Mouse (Mus musculus) regulatory T cell (primary cell): ENCODE data around the gene Map2k7.

Experiments
- in situ Hi-C: fragments of 300-600 bp; cut with MboI, MseI; formaldehyde crosslinking; loops from one replicate; pipeline ENCODE4 v1.15.1; 2025; ENCODE audit warnings: high pct_unique_total_duplicates

Map2k7 gene

DNA sequence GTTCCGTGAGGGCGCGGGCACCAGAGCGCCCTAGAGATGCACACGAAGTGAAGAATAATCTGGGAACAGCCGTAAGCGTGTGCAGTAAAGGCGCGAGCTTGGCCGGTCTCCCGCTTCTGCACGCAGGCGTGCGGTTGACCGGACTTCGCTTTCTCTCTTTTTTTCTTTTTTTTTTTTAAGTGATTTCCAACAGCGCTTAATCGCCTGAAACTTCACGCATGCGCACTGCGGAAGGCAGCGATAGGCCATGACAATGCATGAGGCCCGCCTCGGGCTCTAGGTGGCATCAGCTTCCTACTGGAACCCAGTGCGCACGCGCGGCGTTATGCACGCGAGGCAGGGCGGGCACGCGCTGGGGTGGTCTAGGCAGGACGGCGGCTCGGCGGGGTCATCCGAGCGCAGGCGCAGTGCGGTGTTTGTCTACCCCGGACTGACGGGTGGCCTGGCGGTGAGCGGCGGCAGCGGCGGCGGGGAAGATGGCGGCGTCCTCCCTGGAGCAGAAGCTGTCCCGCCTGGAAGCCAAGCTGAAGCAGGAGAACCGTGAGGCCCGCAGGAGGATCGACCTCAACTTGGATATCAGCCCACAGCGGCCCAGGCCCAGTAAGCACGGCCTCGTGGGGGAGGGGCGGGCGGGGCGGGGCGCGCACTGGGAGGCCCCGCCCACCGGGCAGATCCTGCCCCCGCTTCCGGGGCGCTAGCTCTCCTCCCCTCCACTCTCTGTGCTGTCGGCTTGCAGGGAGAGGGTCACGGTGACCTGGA, at the start of gene Map2k7, which contains the start of gene Gm49320:
Map2k7 (plus strand) TSS at position 307 of the 759 bp plus-strand sequence.
Gm49320 (plus strand) TSS at position 432 of the 759 bp plus-strand sequence.
- in situ Hi-C loops, result no loop called here

DNA sequence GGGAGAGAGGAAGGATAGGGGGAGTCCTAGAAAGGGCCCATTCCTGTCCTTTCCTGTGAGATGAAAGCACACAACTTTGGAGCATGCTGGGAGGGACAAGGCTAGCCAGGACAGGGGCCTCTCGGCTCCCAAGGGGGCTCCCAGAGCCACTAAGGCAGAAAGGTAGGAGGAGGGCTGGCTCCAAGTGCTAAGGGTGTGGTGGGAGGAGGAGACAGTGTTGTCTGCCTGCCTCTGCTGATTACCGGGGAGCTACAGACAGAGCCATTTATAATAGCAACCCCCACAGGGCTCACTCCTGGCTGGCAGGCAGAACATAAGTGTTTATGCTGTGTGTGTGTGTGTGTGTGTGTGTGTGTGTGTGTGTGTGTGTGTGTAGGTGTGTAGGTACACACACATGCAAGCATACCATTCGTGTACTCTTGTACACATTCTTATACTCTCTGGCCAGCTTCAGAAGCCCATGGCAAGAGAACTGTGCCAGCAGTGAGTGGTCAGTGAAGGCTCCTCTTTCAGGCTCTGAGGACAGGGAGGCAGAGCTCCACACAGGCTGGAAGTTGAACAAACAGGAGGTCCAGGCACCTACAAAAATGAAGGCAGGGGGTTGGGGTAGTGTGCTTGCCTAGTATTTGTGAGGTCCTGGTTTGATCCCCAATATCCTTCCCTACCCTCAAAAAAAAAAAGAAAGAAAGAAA, 49.4 kb upstream of the Map2k7 start:
- in situ Hi-C loops, result no loop called here

DNA sequence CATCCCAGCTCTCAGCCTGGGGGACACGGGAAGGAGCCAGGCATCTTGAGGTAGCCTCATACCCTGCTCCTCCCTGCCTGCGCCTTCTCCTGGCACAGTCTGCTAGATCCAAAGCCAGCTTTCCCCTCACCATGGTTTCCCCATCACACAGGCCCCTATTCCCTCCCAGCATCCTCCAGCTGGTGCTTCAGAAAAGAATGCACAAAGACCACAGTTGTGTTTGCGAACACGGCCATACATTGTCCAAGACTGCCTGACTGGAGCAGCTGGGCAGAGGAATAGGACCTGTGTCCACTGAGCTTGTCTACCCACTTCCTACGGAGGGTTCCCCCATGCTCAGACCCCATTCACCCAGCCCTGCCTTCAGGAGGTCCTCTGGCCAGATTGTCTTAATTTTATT, 46.2 kb upstream of the Map2k7 start:
- in situ Hi-C loops, result no loop called here

DNA sequence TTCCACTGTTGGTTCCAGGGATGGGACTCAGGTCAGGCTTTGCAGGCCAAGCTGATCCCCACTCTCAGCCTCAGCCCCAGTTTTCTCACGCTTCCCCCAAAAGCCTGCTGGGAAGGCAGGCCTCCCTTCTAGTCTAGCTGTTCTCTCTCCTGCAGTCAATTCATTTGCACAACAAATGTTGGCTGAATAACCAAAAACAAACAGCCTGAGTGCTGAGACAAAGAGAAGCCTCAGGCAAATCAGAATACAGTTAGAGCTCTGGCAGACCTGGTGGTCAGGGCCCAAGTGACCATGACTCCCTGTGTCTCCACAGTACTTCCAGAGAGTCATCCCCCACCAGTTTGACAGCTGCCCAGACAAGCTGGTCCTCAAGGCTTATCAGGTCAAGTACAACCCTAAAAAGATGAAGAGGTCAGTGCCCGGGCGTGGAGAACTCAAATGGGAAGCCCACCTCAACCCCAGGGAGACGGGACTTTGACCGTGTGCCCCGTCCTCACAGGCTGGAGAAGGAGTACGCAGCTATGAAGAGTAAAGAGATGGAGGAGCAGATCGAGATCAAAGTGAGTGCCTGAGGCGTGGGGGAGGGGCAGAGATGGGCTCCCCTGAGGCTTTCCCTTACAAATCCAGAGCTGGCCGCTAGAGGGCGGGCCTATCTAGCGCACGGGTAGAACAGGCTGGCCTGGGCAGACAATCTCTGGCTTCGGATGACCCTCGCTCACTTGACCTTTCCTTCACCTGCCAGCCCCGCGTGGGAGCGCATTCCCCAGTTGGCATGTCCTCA, 45.5 kb upstream of the Map2k7 start:
- in situ Hi-C loops, result no loop called here

DNA sequence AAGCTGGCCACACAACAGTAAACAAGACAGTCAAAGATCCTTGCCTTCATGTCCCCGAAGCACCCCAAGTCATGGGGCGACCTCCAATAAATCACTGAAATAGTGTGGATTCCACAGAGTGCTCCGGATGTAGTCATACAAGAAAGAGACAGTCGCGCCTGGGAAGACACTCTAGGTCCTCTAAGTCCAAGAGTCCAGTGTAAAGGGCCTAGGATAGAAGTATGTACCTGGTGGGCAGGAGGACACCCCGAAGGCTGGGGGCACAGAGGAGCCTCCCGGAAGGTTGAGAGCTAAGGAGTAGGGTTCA, 45.0 kb upstream of the Map2k7 start:
- in situ Hi-C loops, result no loop called here

DNA sequence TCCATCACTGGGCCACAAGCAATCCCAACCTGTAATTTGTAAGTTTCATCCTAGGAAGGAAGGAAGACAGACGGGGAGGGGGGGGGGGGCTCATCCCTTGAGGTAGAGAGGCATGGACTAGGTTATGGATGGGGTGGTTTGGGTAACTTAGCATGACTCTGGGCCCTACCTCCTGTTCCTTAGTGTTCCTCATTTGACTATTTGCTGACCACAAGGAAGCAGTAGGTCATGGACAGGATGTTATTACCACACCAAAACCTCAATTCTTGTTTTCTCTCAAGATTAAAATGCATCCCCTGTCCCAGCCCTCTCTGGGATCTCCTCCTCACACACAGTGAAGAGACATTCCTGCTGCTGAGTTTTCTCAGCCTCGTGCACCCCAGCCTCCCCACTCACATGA, 37.2 kb upstream of the Map2k7 start:
- in situ Hi-C loops, result no loop called here

DNA sequence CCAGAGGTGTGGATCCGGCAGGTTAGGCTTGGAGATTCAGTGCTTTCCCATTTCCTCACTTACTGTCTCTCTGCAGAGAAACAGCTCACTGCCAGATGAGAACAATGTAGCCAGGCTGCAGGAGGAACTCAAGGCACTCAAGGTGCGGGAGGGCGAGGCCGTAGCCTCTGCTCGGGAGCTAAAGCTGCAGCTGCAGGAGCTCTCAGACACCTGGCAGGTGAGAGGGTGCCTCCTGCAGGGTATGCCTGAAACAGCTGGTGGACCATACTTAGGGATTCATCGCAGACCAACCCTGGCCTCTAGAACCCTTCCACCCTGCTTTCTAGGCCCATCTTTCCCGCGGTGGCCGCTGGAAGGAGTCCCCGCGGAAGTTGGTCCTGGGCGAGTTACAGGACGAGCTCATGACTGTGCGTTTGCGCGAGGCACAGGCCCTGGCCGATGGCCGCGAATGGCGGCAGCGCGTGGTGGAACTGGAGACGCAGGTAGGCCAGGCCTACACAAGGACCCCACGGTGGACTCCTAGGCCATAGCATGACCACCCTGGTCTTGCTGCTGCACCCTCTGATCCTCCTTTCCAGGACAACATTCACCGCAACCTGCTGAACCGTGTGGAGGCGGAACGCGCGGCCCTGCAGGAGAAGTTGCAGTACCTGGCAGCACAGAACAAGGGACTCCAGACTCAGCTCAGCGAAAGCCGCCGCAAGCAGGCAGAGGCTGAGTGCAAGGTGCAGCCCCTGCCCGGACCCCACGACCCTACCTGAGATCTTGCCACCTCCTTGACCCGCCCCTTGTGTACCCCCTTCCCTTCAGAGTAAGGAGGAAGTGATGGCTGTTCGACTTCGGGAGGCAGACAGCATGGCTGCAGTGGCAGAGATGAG, 33.1 kb upstream of the Map2k7 start:
- in situ Hi-C loops, result no loop called here

DNA sequence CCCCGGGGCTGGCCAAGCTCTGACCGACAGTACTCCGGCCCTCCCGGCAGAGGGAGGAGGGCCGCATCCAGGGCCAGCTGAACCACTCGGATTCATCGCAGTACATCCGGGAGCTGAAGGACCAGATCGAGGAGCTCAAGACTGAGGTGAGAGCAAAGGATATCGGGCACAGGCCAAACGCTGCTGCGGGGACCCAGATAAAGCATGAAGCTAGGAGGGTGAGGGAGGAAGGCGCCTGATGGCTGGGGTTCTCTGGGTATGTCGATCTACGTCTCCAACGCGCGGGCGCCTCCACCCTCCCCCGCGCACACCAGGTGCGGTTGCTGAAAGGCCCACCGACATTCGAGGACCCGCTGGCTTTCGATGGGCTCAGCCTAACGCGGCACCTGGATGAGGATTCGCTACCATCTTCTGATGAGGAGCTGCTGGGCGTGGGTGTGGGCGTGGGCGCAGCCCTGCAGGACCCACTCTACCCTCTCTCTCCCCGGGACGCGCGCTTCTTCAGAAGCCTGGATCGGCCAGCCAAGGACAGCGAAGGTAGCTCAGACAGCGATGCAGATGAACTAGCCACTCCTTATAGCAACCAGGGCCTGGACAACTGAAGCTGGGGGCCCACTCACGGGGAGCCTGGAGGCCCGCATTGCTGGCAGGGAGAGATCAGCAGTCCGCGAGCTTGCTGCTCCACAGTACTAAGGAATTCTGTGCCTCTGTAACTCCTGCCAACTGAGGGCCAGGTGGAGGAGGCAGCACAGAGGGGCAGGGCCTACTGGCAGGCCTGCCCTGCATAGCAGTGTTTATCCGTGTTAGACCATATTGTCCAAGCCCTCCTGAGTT, 32.1 kb upstream of the Map2k7 start:
- in situ Hi-C loops, result no loop called here

DNA sequence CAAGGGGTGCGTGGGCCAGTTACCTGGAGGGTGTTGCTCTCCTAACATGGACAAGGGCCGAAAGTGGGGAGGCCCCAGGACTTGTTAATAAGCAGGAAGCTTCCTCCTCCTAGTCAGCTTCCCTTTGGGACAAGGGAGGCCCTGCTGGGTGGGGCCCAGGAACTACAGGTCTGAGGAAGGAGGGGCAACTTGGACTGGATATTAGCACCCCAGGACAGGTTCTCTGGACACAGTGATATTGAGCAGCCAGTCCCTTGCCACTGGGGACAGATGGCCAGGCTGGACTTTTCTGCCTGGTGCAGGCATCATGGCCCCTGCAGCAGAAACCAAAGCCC, 31.6 kb upstream of the Map2k7 start:
- in situ Hi-C loops, result no loop called here

DNA sequence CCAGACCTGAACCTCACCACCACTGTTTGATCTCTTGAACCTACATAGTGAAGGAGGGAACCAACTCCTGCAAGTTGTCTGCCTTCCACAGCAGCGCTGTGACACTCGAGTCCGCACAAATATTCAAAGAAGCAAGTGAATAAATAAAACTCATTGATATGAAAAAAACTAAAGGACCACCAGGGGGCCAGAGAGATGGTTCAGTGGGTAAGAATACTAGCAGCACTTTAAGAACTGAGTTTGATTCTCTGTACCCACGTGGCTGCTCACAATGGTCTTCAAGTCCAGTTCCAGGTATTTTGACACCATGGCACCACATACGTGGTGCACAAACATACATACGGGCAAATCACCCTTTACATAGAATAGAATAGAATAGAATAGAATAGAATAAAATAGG, 27.4 kb upstream of the Map2k7 start:
- in situ Hi-C loops, result no loop called here

DNA sequence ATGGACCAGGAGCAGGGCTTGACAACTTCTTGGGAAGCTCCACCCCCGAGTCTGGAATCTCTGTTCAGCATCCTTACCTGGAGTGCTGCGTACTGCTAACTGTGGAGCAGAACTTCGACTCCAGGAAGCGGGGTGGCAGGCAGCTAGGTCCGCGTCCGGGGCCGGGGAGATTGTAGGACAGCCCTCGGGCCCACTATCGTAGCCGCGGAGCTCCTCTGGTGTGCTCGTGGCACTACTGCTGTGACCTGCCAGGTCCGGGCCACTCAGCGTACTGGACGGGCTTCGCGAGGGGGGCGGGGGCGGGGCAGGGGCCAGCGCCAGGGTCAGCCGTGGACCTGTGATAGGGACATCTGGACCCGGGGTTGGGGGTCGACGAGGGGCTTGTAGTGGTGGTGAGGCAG, 25.7 kb upstream of the Map2k7 start:
- in situ Hi-C loops, result no loop called here

DNA sequence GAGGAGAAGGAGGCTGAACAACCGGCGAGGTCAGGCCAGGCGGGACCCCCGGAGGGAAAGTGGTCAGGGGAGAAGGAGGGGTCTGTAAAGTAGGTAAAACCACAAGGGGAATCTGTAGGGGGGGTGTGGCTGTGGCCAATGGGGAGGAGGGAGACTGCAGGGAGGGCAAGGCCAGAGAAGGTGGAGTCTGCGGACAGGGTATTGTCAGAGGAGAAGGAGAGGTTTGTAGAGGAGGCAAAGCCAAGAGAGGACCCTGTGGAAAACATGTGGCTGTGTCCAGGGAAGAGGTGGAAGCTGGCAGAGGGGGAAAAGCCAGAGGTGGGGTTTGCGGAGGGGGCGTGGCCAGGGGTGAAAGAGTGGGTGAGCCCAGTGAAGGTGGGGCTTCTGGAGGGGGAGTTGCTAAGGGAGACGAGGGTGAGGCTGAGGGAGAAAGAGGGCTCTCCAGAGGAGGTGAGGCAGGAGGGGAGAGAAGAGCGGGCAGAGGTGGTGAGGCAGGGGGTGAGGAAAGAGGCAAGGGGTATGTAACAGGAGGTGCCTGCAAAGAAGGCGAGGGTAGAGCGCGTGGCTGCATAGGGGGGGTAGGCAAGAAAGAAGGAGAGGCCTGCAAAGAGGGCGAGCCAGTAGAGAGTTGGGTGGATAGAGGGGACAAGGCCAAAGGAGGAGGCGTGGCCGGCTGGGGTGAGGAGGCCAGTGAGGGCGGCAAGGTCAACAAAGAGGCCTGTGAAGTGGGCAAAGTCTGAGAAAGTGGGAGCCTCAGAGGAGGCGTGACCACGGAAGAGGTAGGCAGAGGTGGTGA, 25.1 kb upstream of the Map2k7 start:
- in situ Hi-C loops, result no loop called here

DNA sequence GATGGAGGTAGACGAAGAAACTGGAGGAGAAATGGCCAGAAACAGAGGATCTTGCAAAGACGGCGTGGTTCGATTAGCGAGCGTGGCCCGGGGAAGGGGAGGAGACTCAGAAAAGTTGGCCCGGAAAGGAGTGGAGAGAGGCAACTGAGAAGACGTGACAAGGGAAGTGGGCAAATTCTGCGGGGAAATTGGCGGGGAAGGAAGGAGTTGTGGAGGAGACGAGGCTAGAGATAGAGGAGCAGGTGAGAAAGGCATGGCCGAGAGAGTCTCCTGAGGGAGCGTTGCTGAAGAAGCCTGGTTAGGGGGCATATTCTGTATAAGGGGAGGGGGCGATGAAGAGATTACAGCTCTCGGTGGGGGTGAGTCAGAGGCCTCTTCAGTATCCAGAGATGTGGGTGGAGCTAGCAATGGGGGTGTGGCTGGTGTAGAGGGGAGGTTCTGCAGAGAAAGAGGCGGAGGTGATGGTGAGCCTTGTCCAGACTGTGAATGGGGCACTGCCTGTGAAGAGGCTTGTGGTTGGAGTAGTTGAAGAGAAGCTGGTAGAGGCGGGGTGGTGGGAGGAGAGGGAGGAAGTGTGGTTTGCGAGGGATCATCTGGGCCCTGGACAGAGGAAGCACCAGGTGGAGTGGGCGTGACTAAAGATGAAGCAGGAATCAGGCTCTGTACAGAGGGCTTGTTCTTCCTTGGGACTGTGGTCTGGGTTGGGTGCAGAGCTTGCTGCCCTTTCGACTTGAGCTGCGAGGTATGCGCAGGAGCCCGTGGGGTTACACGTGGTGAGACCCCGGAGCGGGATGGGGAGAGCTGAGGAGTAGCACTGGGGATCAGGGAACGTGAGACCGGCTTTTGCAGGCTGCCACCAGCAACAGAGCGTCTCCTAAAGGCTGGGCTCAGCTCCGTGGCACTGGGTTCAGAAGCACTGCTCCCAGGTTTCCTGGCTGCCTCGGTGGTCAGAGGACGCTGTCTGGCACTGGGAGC, 24.2 kb upstream of the Map2k7 start:
- in situ Hi-C loops, result no loop called here

DNA sequence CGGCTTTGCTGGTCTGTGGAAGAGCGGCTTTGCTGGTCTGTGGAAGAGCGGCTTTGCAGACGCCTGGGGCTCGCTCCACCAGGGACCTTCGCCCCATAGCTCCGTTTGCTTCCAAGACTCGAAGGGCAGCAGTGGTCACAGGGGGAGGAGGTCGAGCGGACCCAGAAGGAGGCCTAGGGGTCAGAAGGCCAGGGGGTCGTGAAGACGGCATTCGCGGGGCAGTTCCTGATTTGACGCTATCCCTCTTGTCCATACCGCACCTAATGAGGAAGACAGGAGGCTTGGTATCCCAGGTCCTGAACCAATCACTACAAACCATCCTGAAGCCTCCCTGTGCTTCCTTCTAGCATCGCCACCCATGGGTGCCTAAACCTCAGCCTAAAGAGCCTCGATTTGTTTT, 22.2 kb upstream of the Map2k7 start:
- in situ Hi-C loops, result no loop called here

DNA sequence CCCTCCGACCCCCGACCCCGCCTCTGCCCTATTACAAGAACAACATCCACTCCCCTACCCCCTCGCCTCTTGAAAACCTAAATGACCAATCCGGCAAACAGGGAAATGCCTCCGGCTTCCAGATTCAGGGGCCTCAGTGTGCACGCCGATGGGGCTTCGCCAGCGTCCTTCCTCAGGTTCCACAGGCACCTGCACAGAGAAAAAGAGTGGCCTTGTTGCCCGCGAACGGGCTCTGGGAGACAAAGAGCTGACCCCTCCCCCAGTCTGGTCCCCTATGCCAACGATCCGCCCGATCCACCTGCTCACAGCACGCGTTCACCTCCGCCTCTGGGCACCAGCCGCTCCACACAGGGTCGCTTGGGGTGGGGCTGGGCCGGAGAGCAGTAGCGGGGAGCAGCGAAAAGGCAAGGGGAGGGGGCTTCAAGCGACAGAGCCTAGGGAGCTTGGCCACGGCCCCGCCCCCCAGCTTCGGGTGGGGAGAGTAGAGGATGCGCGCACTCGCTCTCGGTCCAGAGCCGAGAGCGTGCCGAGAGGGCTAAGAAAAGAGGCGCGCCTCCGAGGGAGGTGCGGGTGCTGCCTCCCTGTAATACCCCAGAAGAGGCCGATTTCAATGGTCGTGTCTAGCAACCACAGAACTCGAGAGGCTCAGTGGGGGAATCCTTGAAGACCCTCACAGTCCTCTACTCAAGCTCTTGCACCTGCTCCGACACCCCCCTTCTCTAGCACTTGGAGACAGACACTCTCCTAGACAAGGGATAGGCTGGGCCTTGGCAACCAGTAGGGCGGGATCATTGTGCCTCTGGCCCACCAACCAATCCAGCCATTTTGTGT, 21.5 kb upstream of the Map2k7 start, which contains the start of gene Prr36:
Prr36 (minus strand) TSS at position 669 of the 831 bp plus-strand sequence.
- in situ Hi-C loops, result no loop called here

DNA sequence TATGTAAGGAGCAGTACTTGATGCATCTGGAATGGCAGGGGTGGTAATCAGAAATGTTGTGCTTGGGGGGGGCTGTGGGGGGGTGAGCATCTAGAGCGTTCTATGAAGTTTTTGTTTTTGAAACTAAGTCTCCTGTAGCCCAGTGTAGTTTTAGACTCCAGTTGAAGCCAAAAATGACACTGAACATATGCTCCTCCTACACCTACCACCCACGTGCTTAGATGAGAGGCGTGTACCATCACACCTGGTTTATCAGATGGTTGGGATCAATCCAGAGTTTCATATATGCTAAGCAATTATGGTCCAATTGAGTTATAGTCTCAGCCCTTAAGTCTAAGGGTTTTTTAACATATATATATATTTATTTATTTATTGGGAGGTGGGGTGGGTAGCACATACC, 18.9 kb upstream of the Map2k7 start:
- in situ Hi-C loops, result no loop called here

DNA sequence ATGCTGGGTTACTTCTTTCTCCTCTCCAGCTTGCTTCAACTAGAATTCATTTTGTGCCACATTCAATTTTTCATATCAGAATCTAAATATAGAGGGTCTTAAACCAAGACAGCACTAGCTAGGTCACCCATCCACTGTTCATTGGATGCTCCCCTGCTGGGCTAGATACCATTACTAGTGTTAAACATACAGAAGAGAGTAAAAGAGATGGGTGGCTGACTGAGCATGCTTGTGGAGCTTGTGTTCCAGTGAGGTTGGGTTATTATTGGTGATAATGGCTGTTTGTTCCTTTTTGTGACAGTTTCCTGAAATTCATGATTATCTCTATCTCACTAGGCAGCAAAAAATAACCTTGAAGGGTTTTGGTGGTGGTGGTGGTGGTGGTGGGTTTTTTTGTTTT, 16.5 kb upstream of the Map2k7 start:
- in situ Hi-C loops, result no loop called here

DNA sequence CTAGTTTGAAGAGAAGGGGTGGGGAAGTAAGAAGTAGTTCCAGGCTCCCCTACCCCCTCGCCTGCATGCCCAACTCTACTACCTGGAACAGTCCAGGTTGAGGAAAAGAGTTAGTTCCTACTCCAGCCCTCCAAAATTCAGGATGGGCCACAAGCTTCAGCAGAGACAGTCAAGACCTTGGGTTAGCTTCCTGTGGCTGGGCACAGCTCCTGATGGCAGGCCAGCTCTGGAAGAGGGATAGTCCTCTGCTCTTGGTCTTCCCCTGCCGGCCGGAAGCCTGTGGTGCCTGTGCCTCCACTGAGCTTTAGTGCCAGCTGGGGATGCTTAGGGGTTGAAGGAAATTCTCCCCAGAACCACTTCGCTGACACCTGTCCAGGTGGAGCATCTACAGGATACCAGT, 12.2 kb upstream of the Map2k7 start:
- in situ Hi-C loops, result no loop called here
